Mouse (Mus musculus) embryonic stem cell, embryonic (primary cell): ENCODE data around the gene Ank.

Source experiments
- CTCF ChIA-PET, 4 experiments: fragments of 300-600 bp in 2 of 4; fragments of 350-600 bp in 2 of 4; sonication (Branson Sonifier 250); formaldehyde crosslinking; loops; one replicate each; lab custom pipeline; 2022; ENCODE audit warnings: inconsistent platforms in 2 of 4; lab: Charles Lee
- POLR2A ChIA-PET, 4 experiments: fragments of 300-600 bp in 2 of 4; fragments of 350-600 bp in 2 of 4; sonication (Branson Sonifier 250); formaldehyde crosslinking; loops; one replicate each; lab custom pipeline; 2022; ENCODE audit warnings: antibody characterized with exemption in 4 of 4, inconsistent platforms in 1 of 4; lab: Charles Lee

The Ank gene

GRCm38 (mm10) chr15:27466131-27467080, at the start of gene Ank:
Ank (plus strand) TSS chr15:27466677.
- CTCF ChIA-PET: interaction anchor here (0.5 to 1.9 kb wide), 19 partner anchors 10 to 338 kb away, joined by 3 to 7 read pairs (median 3); no protein-coding TSS in a partner anchor
- POLR2A ChIA-PET: interaction anchor here in 3 of 4 experiments (0.6 to 3.2 kb wide), 31 partner anchors 8 to 389 kb away, joined by 3 to 18 read pairs (median 4); no protein-coding TSS in a partner anchor

- ChIA-PET POLR2A (interaction anchor here in 1 of 4 experiments (0.6 kb wide), 1 partner anchor 975 kb away, joined by 5 read pairs; no protein-coding TSS in a partner anchor), CTCF (interaction anchor here in 1 of 4 experiments (1.2 kb wide), 1 partner anchor 93 kb away, joined by 3 read pairs; no protein-coding TSS in a partner anchor)
Observed at GRCm38 (mm10) chr15:27418566-27419331, 47.7 kb upstream of the Ank start.

GRCm38 (mm10) chr15:27421531-27421930, 44.9 kb upstream of the Ank start:
- ChIA-PET CTCF (no interaction called here), POLR2A (no interaction called here)

- ChIA-PET CTCF (no interaction called here), POLR2A (no interaction called here)
Observed at GRCm38 (mm10) chr15:27427581-27427980, 38.9 kb upstream of the Ank start.

GRCm38 (mm10) chr15:27430241-27430640, 36.2 kb upstream of the Ank start:
- ChIA-PET POLR2A (no interaction called here), CTCF (no interaction called here)

- CTCF ChIA-PET: interaction anchor here in 1 of 4 experiments (1.1 kb wide), 1 partner anchor 198 kb away, joined by 3 read pairs; no protein-coding TSS in a partner anchor
Observed at GRCm38 (mm10) chr15:27432851-27433615, 33.4 kb upstream of the Ank start.

GRCm38 (mm10) chr15:27435409-27435808, 31.1 kb upstream of the Ank start:
- ChIA-PET POLR2A (no interaction called here), CTCF (interaction anchor here in 1 of 4 experiments (0.7 kb wide), 1 partner anchor 22 kb away, joined by 4 read pairs; no protein-coding TSS in a partner anchor)

More at GRCm38 (mm10) chr15:27432851-27433615, 33.4 kb upstream of the Ank start:
- POLR2A ChIA-PET: interaction anchor here in 2 of 4 experiments (0.5 to 0.7 kb wide), 2 partner anchors 17 to 98 kb away, joined by 3 to 5 read pairs; no protein-coding TSS in a partner anchor

GRCm38 (mm10) chr15:27436194-27436593, 30.3 kb upstream of the Ank start:
- POLR2A ChIA-PET: interaction anchor here in 1 of 4 experiments (0.7 kb wide), 1 partner anchor 1239 kb away, joined by 4 read pairs; no protein-coding TSS in a partner anchor
- CTCF ChIA-PET: no interaction called here

- ChIA-PET POLR2A (interaction anchor here in 1 of 4 experiments (0.6 to 0.8 kb wide), 2 partner anchors 11 to 125 kb away, joined by 3 read pairs; no protein-coding TSS in a partner anchor), CTCF (interaction anchor here in 1 of 4 experiments (0.7 kb wide), 1 partner anchor 142 kb away, joined by 3 read pairs; no protein-coding TSS in a partner anchor)
Observed at GRCm38 (mm10) chr15:27441053-27441452, 25.4 kb upstream of the Ank start.

- POLR2A ChIA-PET: interaction anchor here in 2 of 4 experiments (0.5 to 0.8 kb wide), 3 partner anchors 10 to 889 kb away, joined by 3 read pairs; no protein-coding TSS in a partner anchor
- CTCF ChIA-PET: interaction anchor here in 1 of 4 experiments (0.7 kb wide), 1 partner anchor 142 kb away, joined by 3 read pairs; no protein-coding TSS in a partner anchor
Observed at GRCm38 (mm10) chr15:27441529-27441928, 24.9 kb upstream of the Ank start.

GRCm38 (mm10) chr15:27441951-27442350, 24.5 kb upstream of the Ank start:
- ChIA-PET CTCF (no interaction called here), POLR2A (interaction anchor here in 2 of 4 experiments (0.5 to 0.8 kb wide), 2 partner anchors 10 to 889 kb away, joined by 3 read pairs; no protein-coding TSS in a partner anchor)

GRCm38 (mm10) chr15:27444772-27445347, 21.6 kb upstream of the Ank start:
- CTCF ChIA-PET: no interaction called here
- POLR2A ChIA-PET: no interaction called here

GRCm38 (mm10) chr15:27450689-27451088, 15.8 kb upstream of the Ank start:
- CTCF ChIA-PET: interaction anchor here in 2 of 4 experiments (0.6 to 0.7 kb wide), 2 partner anchors 15 to 132 kb away, joined by 3 read pairs; partner anchors contain the start of gene Ank (in 1 of the 2)
- POLR2A ChIA-PET: interaction anchor here in 1 of 4 experiments (1.1 kb wide), 1 partner anchor 15 kb away, joined by 3 read pairs; no protein-coding TSS in a partner anchor

- ChIA-PET CTCF (no interaction called here), POLR2A (interaction anchor here in 2 of 4 experiments (0.9 to 1.7 kb wide), 3 partner anchors 10 to 90 kb away, joined by 3 to 4 read pairs (median 3); no protein-coding TSS in a partner anchor)
Observed at GRCm38 (mm10) chr15:27451760-27452159, 14.7 kb upstream of the Ank start.

- CTCF ChIA-PET: interaction anchor here in 1 of 4 experiments (0.7 kb wide), 1 partner anchor 102 kb away, joined by 6 read pairs; no protein-coding TSS in a partner anchor
Observed at GRCm38 (mm10) chr15:27452496-27452895, 14.0 kb upstream of the Ank start.

GRCm38 (mm10) chr15:27457001-27457400, 9.5 kb upstream of the Ank start:
- ChIA-PET CTCF (interaction anchor here in 2 of 4 experiments (0.6 to 1.3 kb wide), 2 partner anchors 21 to 131 kb away, joined by 3 to 4 read pairs; no protein-coding TSS in a partner anchor), POLR2A (interaction anchor here in 3 of 4 experiments (0.6 to 1.7 kb wide), 10 partner anchors 9 to 1737 kb away, joined by 3 to 8 read pairs (median 4); partner anchors contain the start of gene Ank (in 2 of the 3))

More at GRCm38 (mm10) chr15:27452496-27452895, 14.0 kb upstream of the Ank start:
- POLR2A ChIA-PET: interaction anchor here in 3 of 4 experiments (0.6 to 1.7 kb wide), 5 partner anchors 11 to 89 kb away, joined by 3 to 5 read pairs (median 4); no protein-coding TSS in a partner anchor
